Mouse (Mus musculus): ENCODE results near the gene 9530077C05Rik.
A peak's percentile ranks its signal among the peaks of the same experiment; 100 is the strongest.

9530077C05Rik gene

GRCm38 (mm10) chr9:22466212-22466611, 54.9 kb downstream of the 9530077C05Rik start:
- DNase-seq, result no peak

- DNase-seq, result peak; percentile 37
Measured at GRCm38 (mm10) chr9:22467371-22468169, 56.3 kb downstream of the 9530077C05Rik start.

- DNase-seq, result peak; percentile 69
Measured at GRCm38 (mm10) chr9:22468170-22468898, 57.0 kb downstream of the 9530077C05Rik start.

GRCm38 (mm10) chr9:22468899-22469259, 57.6 kb downstream of the 9530077C05Rik start:
- no peak for DNase-seq

DNA sequence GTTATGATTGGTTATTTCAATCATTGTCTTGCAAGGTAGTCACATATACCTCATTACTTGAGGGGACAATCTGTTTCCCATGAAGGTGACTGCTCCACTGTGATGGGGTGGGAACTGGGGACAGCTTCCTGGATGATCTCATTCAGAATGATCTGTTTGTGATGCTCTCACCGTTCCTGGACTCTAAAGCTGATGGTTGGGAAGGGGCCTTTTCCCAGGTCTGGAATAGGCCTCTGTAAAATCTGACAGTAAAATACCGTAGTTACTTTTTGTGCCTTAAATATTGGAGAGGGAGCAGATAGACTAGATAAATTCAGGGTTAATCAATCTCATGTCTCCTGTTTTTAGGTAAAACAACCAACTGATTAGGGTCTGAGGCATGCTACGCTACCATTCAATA, 58.3 kb downstream of the 9530077C05Rik start, which contains the start of gene Rp9:
TSS of gene Rp9 (minus strand) at position 101 of the 400 bp plus-strand sequence.
- no peak for DNase-seq

- peak; percentile 91 for DNase-seq
Measured at GRCm38 (mm10) chr9:22475424-22475868, 64.1 kb downstream of the 9530077C05Rik start, which contains the start of gene Bbs9. Gene Bbs9, plus strand, starts transcription at chr9:22475715.

- no peak for DNase-seq
Measured at GRCm38 (mm10) chr9:22476265-22476664, 65.0 kb downstream of the 9530077C05Rik start.

GRCm38 (mm10) chr9:22478946-22479345, 67.6 kb downstream of the 9530077C05Rik start:
- no peak for DNase-seq

- DNase-seq, result no peak
Measured at GRCm38 (mm10) chr9:22483866-22484561, 72.7 kb downstream of the 9530077C05Rik start.

GRCm38 (mm10) chr9:22484562-22485308, 73.4 kb downstream of the 9530077C05Rik start:
- DNase-seq, result peak; percentile 9

GRCm38 (mm10) chr9:22486211-22486610, 74.9 kb downstream of the 9530077C05Rik start:
- no peak for DNase-seq

GRCm38 (mm10) chr9:22488963-22489362, 77.7 kb downstream of the 9530077C05Rik start:
- no peak for DNase-seq
